Mouse (Mus musculus) urinary bladder, postnatal 10 days (tissue): ENCODE data around the gene Dkk2.

Experiments
- DNase-seq: peaks from one replicate; pipeline ENCODE4 v3.0.0; 2022; ENCODE audit warnings: low spot score

Dkk2 gene

DNA sequence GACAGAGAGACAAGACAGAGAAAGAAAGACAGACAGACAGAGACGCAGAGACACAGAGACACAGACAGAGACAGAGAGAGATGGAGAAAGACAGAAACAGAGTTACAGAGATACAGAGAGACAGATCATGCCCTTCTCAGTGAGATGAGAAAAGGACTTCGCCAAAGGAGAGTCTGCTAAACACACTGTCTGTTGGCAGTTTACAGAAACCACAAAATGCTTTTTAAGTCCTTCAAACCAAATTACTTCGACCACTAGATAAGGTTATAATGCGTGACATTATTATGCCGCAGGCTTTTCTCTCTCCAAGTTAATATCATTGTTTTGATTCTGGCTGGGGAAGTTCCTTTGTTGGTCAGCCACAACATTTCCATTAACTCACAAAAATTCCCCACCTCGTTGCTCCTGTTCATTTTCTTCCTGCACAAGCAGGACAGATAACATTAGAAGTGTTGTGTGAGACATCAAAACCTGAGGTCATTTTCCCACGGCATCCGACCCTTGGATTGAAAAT, 40.2 kb downstream of the Dkk2 start:
- no peak for DNase-seq

GRCm38 (mm10) chr3:132129730-132130274, 44.7 kb downstream of the Dkk2 start:
- DNase-seq = no peak

- no peak for DNase-seq
Measured at GRCm38 (mm10) chr3:132130781-132131180, 45.7 kb downstream of the Dkk2 start.

DNA sequence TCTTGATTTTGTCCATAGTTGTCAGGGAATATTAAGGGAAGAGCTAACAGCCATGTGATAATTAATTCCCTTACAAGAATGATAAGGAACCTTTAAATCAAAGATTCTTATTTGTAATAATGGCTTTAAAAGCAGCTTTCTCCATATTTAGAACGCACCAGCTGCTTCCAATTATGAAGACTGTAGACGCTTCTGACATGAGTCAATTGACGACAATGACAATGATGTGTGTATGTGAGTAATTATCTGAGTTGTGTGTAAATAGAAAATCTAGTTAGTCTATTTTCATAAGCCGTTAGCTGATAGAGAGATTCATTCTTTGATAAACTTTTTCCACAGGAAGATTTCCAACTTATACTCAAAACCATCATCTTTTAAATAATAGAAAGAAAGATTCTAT, 46.8 kb downstream of the Dkk2 start:
- no peak for DNase-seq

DNA sequence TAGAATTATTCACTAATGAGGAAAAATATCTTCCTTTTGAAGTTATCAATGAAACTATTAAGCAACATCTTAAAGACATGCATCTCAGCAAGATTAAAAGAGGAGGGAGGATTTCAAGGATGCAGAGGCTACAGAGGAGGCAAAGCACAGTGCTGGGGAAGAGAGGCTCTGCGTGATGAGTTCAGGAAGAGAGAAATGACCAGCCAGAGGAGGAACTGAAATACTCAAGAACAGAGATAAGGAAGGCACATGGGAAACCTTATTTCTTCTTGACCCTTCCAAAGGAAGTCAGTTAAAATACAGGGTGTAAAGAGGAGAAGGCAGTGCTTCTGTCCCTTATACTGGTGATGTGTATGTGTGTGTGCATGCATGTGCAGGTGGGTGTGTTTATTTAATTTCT, 49.4 kb downstream of the Dkk2 start:
- no peak for DNase-seq

DNA sequence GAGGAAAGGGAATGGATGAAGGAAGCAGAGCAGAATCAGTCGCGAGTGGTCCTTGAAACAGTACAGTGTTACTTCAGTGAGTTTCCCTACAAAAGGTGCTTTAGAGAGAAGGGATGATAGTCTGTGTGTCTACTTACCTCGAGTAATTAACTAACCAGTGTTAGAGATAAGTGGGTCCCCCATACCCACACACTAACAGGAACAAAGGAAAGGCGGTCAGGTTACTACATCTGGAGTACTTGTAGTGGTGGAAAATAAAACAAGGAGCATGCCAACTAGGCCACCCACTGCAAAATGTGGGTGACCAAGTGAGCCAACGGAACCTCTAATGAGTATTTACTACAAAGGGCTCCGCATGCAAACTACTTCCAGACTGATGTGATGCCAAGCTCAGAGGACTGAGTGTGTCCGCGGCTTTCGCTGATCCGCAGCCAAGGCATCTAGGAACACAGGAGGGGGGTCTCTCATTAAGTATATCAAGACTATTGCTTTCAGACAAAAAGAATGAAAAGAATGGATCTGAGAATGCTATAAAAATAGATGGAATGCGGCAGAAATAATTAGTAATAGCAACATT, 52.8 kb downstream of the Dkk2 start:
- DNase-seq = no peak

GRCm38 (mm10) chr3:132141031-132141430, 55.9 kb downstream of the Dkk2 start:
- no peak for DNase-seq

DNA sequence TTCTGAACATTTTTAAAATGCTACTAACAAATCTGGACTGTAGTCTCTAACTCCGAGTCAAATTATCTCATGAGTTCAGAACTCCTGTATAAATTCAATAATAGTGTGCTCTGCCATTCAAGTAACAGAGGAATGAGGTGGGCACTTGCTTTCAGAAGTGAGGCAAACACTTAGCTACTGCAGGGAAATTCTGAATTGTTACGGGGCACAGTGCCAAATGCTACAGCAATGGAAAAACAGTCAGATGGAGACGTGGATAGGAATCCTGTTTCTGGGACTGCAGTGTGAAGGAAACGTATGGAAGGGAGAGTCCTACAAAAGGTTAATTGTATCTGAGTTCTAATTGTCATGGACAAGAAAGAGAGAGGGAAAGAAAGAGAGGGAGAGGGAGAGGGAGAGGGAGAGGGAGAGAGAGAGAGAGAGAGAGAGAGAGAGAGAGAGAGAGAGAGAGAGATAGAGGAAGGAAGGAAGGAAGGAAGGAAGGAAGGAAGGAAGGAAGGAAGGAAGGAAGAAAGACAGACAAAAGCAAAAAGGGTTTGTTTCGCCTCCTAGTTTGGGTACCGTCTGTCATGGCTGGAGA, 64.4 kb downstream of the Dkk2 start:
- DNase-seq = no peak

GRCm38 (mm10) chr3:132158817-132159216, 73.7 kb downstream of the Dkk2 start:
- no peak for DNase-seq

DNA sequence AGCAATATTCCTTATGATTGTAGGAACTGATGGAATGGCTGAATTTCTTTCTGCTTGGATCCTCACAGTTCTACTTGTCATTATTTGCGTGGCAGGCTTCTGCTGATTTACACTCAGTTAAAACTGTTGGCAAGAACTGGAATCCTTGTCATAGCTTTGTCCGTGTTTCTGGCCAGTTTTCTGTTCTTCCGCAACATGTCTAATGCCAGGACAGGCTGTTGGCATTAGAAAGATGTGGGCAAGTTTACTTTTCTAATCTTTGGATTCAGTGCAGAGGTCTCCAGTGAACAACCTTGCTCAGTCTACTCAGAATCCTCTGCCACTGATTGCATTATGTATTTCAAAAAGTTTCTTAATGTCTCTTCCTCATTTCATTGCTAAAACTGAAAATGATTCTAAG, 83.8 kb downstream of the Dkk2 start:
- DNase-seq = no peak

DNA sequence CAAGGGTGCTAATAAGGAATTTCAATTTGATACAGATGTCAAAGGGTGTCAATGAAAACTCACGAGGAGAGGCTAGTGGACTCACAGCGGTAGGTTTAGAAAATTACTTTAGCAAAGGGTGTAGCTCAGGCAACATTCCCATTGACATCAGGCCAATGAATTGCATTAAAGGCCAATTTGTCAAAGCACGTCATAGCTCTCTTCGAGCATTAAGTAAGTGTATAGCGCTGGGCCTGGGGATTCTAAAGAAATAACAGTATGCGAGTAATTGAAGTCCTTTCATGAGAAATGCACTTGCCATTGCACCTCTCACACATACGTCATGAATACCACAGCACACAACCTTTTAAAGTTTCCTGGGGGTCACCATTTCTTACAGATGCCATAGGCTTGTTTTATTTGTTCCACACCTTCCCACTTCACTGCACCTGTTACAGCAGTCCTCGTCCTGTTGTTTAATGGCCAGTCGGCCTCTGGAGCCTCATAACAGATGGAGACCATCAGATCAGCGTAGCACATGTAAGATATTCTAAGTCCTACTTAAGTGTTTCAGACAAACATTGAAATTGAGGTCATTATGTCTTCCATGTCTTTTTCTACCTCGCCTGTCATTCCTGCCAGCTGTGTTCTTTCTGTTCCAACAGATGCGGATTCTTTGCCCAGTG, 101.9 kb downstream of the Dkk2 start:
- no peak for DNase-seq

- DNase-seq = no peak
Measured at GRCm38 (mm10) chr3:132201950-132202349, 116.9 kb downstream of the Dkk2 start.

GRCm38 (mm10) chr3:132202665-132203064, 117.6 kb downstream of the Dkk2 start:
- no peak for DNase-seq

GRCm38 (mm10) chr3:132207469-132207868, 122.4 kb downstream of the Dkk2 start:
- DNase-seq = no peak

GRCm38 (mm10) chr3:132211260-132211659, 126.2 kb downstream of the Dkk2 start:
- no peak for DNase-seq

DNA sequence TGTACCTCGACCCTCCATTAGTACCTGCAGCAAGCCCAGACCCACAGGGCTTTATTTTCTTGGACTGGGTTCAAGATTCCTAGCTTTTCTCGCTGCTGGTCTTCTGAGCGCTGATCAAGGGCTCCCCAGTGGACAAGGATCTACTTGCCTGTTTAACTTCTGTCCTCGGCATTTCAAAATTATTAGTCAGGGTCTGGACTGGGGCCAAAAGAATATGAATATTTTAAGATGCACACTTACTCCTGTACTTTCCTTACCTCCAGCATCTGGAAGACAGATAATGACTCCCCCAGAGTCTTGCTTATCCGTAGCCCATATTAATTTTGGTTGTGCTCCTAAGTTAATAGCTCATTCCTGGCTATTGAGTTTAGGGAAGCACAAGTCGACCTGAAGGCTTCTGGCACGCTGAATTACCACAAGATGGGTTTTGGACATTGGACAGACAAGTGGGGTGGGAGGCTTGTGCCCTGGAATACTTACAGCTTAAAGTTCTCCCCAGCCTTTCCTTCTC, 134.9 kb downstream of the Dkk2 start:
- DNase-seq = no peak

DNA sequence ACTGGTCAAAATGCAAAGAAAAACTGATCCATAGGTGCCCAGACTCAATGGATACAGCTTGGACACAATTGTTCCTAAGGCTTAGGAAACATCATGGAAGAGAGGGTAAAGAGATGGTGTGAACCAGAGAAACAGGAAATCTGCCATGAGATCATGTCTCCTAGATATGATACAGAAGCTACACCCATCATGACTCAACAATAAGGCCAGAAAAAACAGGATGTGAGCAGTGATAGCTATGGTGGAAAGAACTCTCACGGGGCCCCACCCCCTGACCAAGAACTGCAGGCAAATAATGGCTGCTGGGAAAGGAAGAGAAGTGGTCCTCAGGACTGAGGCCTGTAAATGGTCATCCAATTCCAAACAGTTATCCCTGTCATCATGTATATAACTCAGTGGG, 142.5 kb downstream of the Dkk2 start:
- no peak for DNase-seq
